Mouse (Mus musculus) adrenal gland, postnatal 10 days (tissue): ENCODE data around the gene D17H6S53E. TPM values are rescaled to one million over a fixed set of nuclear protein-coding genes. Genes with fewer than 3 reads are reported as not detected.

Source experiments
- DNase-seq: peaks from one replicate; pipeline ENCODE4 v3.0.0; 2021; ENCODE audit warnings: mixed read lengths
- total RNA-seq, 2 experiments: library from RNA; stranded (reverse); gene quantifications; 2 replicates each; pipeline ENCODE4 v1.2.3; 2021

Gene D17H6S53E
- total RNA-seq, 2 experiments from 2014 or later = 26.0 to 28.5 TPM

DNA sequence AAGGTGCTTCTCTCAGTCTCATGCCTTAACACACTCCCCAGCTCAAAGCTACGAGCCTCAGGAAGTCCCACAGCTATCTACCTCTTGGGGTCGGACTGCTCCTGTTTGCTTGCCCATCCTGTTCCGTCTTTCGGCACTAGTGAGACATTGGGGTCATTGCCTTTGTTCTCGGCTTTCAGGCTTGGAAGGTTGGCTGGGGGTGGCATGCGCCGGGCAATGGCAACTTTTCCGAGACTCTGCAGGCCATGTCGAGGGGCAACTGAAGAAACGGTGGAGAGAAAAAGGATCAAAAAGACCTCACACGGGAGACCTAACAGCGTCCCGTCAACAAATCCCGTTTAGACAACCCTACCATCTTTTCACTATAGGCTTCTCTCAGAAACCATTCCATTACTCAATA is 35.9 kb downstream of the D17H6S53E start:
- DNase-seq = no peak

DNA sequence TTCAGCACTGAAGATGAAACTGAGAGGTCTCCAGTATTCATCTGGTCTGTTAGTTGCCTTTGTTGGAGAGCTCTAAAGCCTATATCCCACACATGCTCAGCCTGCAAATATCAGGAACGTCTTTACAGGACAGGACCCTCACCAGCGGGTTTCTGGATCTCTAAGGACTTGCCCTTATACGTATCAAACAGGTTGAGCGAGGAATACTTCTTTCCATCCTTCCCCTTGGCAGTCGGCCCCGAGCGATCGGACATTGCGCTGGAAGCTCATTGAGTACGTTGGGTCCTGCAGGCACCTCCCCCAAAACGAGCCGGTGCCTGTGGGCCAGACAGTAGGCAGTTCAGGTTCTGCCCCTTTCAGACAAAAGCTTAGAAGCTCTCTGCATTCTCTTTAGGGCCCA is 36.6 kb downstream of the D17H6S53E start:
- peak; percentile 62 for DNase-seq

DNA sequence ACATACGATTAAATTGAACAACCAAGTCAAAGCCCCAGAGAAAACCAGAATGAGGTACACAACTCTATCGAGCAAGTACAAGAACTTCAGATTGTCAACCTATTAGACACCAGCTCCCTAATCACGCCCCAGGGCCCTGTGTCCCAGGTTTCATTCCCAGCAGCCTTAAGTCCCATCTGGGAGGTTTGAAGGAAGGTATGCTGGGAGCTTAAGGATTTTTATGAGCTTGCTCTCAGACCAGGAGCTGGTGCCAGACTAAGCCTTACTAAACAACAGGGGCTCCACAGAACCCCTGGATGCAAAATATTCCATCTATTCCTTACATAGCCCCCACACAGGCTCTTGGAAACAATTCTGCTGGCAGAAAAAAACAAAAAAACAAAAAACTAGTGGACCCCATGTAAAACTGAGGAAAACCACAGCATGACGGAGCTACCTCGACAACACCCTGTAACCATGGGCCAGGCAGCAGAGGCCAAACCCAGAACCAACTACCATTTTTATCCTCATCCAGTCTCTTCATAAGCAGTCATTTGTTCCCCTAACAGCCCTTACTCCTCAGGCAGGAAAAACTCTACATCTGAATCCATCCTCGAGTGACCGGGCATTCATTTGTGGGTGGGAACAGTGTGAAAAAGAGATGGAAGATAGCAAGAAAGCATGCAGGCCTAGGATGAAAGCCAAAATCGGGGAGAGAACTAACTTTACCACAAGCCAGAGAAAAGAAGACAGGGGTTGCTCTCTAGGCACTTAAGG is 37.3 kb downstream of the D17H6S53E start:
- no peak for DNase-seq

DNA sequence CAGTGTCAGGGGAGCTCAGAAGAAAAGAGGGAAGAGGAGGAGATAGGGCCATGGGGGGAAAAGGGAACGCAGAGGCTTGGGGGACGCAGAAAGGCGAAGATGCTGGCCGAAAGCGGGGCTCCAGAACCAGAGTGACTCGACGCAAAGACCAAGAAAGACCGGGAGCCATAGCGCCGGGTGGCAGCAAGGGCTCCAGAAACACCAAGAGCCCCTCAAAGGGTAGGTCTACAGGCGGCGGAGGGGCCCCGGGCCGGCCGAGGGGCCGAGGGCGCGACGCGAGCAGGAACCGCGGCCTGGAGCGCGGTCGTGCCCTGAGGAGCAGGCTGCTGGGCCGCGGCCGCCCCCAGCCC is 38.0 kb downstream of the D17H6S53E start:
- no peak for DNase-seq

DNA sequence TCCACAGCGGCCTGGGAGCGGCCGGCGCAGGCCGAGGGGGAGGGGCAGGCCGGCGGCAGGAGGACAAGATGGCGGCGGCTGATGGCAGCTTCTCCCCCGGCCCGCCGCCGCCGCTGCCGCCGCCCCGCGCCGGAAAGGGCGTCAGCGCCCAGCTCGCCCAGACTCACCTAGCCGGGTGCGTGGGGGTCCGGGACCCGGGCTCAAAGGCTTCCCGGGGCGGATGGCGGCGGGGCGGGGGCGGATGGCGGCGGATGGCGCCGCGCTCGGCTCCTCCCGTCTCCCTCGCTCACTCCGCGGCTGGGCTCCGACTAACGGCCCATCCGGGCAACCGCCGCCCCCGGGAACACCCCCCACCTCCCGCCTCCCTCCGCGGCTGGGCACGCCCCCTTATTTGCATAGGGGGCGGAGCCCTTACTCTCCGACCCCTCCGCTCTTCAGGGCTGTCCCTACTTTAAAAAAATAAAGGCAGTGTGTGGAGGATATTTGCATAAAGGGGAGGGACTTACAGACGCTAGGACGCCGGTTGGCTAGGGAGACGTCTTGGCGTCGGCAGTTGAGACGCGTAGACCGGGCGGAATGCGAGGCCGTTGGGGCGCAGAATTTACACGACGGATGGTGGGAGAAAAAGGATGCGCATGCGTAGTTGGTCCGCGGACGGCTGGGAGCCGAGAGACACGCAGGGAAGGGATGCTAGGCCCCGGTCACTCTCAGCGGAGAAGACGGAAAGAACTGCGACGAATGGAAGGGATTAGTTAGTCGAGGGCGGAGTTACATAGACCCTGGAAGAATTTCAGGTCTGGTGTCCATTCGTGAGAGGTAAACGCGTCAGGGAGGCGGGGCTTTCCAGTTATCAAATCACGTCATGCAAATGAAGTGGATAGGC is 38.6 kb downstream of the D17H6S53E start, which contains the start of gene Prrc2a:
Prrc2a (minus strand) TSS at position 330 of the 883 bp plus-strand sequence.
- DNase-seq = peak; percentile 98

DNA sequence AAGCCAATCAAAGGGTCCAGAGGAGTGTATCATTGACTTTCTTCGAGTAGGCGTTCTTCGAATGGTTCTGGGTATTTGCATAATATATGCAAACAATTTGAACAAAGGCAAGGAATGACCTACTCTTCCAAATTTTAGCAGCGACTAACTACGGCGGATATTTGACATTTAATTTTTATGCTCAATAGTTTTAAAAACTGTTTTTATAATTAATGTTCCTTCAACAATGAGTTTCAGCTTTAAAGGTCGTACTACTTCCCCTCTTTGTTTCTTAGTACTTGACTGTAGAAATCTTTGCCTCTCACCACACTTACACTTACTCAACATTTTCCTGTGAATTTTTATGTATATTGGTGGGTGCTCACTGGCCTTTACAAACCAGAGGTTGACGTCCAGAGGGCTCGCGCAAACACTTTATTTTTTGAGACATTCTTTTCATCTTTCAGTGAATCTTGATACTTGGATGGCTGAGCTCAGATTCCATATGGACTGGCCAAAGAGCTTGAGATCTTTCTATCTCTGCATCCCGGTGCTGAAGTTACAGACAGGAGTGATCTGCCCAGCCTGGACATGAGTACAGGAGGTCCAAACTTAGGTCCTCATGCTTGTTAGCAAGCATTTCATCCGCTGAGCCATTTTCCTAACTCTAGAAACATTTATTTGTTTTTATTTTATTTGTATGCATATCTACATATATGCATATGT is 39.4 kb downstream of the D17H6S53E start:
- DNase-seq = no peak

DNA sequence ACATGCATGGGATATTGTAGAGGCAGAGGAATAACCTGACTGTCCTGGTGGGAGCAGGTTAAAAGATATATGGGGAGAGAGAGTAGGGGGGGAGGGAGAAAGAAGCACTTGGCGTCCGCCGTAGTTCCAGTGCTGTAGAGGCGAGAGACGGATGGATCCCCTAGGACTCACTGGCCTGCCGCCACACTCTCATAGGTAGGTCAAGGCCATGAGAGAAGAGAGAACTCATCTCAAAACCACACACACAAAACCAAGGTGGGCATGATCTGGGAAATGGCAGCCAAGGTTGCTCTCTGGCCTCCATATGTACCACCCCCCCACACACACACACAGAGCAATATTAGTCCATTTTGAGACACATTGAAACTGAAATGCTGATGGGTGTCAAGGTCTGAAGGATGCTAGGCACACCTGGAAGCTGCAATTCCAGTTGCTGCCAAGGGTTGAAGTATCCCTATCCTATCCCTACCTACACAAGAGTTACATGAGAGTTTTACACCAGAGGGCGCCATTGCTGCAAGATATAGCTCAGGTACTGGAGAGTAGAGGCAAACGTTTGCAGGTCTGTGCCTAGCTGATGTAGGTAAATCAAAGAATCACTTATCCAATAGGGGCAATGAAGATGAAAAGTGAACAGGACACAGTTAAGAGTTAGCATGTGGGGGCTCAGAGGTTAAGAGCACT is 40.3 kb downstream of the D17H6S53E start:
- peak; percentile 69 for DNase-seq

DNA sequence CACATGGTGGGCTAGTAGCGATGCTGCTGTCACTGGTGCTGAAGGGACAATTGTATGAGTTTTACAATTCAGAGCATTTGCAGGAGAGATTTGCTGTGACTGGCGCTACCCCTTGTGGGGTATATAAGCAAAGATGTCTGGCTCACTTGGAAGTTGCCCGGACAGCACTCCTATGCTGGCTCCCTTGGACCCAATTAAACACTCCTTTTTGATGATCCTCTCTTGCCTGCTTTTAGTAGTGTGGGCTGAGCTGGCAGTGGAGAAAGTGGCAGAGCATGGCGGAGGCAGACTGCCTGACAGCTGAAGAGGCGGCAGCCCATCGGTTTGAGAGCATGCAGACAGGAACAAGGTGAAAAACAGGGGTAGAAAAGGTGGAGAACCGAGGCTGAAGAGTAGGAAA is 41.6 kb downstream of the D17H6S53E start:
- no peak for DNase-seq

DNA sequence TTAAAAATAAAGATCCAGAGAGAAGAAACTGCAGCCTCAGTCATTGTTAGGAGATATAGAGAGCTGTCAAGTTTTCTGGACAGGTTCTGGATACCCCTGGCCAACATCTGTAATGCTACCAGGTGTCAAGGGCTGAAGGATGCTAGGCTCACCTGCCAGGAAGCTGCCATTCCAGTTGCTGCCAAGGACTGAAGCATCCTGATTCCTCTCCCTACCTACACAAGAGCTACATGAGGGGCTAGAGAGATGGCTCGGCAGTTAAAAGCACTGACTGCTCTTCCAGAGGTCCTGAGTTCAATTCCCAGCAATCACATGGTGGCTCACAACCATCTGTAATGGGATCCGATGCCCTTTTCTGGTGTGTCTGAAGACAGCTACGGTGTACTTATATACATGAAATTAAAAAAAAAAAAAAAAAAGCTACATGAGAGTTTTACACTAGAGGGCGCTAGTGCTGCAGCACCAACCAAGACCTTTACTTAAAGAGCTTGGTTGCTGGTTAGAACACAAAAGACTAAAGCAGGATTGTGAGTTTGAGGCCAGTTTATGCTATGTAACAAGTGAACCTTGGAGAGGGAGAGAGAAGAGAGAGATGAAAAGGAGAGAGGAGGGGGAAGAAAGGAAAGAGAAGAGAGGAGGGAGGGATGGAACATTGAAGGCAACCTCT is 42.5 kb downstream of the D17H6S53E start:
- DNase-seq = no peak

DNA sequence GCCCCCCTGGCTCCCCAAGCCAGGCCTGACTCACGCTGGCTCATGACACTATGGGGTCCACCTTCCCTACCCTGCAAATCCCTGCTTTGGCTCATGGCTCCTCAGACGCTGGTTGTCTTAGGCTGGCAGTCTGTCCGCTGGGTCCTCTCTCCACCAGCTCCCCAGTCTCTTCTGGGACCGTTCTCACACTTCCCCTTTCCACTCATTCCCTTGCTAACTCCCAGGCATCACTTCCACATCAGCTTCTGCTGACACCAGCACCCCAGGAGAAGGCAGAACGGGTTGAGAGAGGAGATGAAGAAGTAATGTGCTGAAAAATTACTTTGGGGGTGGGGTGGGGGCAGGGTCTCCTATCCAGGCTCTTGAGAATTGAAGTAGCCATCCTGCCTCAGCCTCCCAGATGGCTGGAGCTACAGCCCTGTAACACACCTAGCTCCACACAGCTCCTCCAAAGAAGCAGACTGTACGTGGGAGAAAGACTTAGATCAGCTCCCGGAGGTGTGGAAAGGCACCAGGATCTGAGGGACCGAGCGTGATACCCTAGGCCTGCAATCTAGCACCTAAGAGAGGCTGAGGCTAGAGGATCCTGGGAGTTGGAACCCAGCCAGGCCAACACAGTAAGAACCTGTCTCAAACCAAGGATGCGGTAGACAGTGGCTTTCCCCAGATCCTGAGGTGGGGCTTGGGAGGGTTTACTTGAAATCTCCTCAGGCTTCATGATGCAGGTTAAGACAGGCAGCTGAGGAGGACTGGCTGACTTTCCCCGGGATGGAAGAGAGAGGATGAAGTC is 46.5 kb downstream of the D17H6S53E start:
- no peak for DNase-seq

DNA sequence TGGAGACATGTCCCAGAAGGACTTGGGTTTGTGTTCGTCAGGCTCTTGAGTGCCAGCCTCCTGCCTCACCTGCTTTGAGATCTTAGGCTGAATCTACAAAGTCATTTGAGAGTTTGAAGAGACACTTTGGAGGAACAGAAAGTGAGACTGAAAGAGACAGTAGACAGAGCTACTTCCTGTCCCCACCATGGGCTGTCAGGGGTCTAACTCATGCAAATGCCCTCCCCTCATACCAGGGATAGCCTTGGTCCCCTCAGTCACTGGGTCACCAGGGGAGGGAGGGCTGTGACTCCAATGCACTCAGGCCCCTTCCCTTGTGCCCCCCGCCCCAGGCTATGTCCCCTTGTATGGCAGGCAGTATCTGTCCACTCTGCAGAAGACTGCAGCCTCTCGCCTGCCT is 47.2 kb downstream of the D17H6S53E start:
- no peak for DNase-seq

DNA sequence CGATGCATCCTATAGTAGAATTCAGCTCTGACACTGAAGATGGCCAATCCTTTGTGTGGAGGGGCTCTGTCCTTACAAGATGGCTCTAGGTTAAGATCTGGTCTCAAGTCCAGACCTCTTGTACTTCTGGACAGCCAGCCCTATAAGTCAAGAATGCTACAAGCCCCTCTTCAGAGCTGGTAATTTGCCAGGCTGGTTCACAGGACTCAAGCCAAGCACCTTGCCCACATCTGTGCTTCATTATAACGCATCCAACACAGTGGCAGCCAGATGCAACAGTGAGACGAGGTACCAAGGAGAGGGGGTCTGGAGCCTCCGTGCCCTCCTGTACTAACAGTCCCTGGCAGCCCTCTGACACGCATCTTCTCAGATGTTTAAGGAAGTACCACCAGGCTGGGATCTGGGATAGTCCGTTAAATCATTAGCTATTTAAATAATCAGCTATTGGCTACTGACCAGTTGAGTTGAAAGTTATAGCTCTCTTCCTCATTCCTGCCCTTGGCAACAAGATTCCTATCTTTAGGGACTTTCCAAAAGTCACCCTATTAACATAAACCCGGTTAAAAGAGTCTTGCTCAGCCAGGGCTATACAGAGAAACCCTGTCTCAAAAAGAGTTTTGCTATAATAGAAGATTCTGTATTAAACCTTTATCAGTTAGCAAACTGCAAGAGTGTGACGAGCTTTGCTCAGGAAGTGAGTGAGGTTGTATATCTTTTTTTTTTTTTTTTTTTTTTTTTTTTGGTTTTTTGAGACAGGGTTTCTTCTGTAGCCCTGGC is 48.2 kb downstream of the D17H6S53E start:
- no peak for DNase-seq

DNA sequence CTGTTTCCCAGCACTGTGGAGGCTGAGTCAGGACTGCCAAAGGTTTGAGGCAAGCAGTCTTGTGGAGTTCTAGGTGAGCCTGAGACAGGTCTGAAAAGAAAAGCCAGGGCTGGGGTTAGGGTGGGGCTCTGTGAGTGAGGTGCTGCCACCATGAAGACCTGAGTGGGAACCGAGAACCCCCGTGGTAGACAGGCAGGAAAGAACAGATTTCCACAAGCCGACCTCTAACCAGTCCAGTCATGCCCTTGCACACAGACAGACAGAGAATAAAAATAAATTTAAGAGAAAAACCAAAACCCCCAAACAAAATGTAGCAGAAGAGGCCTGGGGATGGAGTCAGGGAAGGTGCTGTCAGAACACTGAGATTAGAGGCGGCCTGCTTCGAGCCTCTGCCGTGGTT is 49.2 kb downstream of the D17H6S53E start:
- DNase-seq = no peak

DNA sequence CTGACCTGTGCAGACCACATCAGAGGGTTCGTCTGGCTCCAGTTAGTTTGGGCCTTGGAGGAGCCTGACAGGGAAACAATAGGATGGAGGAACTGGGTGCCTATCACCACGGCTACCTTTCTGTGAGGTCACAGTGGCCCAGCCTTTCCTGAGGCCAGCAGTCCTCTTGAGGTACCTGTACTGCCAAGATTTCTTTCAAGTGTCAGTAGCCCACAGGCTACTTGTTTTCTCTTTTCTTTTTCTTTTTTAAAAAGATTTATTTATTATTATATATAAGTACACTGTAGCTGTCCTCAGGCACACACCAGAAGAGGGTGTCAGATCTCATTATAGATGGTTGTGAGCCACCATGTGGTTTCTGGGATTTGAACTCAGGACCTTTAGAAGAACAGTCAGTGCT is 49.8 kb downstream of the D17H6S53E start, which contains the start of gene Aif1:
Aif1 (minus strand) TSS at position 101 of the 400 bp plus-strand sequence.
- no peak for DNase-seq

Other genes starting within 250 kb of the D17H6S53E start
- gene Zbtb12, start 246.9 kb upstream of the D17H6S53E start, total RNA-seq = 10 to 100 TPM; 13.5 to 17.8 TPM
- under 1 TPM in 1 of 2 experiments, not detected in 1; 0.21 TPM for gene Gm20547, start 244.3 kb upstream of the D17H6S53E start, total RNA-seq
- 10 to 100 TPM; 41.1 TPM for gene C2, start 228.1 kb upstream of the D17H6S53E start, total RNA-seq
- 100 to 1,000 TPM; 113 to 137 TPM for gene Ehmt2, start 227.9 kb upstream of the D17H6S53E start, total RNA-seq
- 1 to 10 TPM in 1 of 2 experiments, under 1 TPM in 1; 1.00 to 1.2 TPM for gene Slc44a4, start 211.9 kb upstream of the D17H6S53E start, total RNA-seq
- 10 to 100 TPM; 18.6 to 24.2 TPM for gene Neu1, start 195.1 kb upstream of the D17H6S53E start, total RNA-seq
- gene Hspa1b, start 167.1 kb upstream of the D17H6S53E start, total RNA-seq = 10 to 100 TPM; 16.4 to 32.9 TPM
- gene Gm20481, start 156.5 kb upstream of the D17H6S53E start, total RNA-seq = not detected
- 10 to 100 TPM in 1 of 2 experiments, 1 to 10 TPM in 1; 7.3 to 13.6 TPM for gene Hspa1a, start 154.2 kb upstream of the D17H6S53E start, total RNA-seq
- gene Hspa1l, start 153.7 kb upstream of the D17H6S53E start, total RNA-seq = 1 to 10 TPM in 1 of 2 experiments, under 1 TPM in 1; 0.75 to 1.4 TPM
- gene Lsm2, start 144.5 kb upstream of the D17H6S53E start, total RNA-seq = 10 to 100 TPM; 39.0 to 42.8 TPM
- 10 to 100 TPM; 56.5 to 63.0 TPM for gene Vars, start 125.4 kb upstream of the D17H6S53E start, total RNA-seq
- gene Vwa7, start 109.8 kb upstream of the D17H6S53E start, total RNA-seq = 1 to 10 TPM in 1 of 2 experiments, under 1 TPM in 1; 0.72 to 1.5 TPM
- gene Sapcd1, start 98.4 kb upstream of the D17H6S53E start, total RNA-seq = 1 to 10 TPM; 1.1 to 1.6 TPM
- gene Msh5, start 79.6 kb upstream of the D17H6S53E start, total RNA-seq = 1 to 10 TPM; 2.3 to 5.0 TPM
- 100 to 1,000 TPM in 1 of 2 experiments, 10 to 100 TPM in 1; 95.6 to 105 TPM for gene Clic1, start 76.4 kb upstream of the D17H6S53E start, total RNA-seq
- 10 to 100 TPM; 35.2 to 51.7 TPM for gene Ddah2, start 67.3 kb upstream of the D17H6S53E start, total RNA-seq
- gene Ly6g6c, start 61.0 kb upstream of the D17H6S53E start, total RNA-seq = not detected
- under 1 TPM; 0.24 to 0.30 TPM for gene Mpig6b, start 60.2 kb upstream of the D17H6S53E start, total RNA-seq
- under 1 TPM in 1 of 2 experiments, not detected in 1; 0.27 TPM for gene Ly6g6e, start 49.5 kb upstream of the D17H6S53E start, total RNA-seq
- gene Ly6g6d, start 48.3 kb upstream of the D17H6S53E start, total RNA-seq = 1 to 10 TPM; 1.1 to 2.2 TPM
- gene Ly6g6f, start 40.8 kb upstream of the D17H6S53E start, total RNA-seq = under 1 TPM in 1 of 2 experiments, not detected in 1; 0.48 TPM
- 10 to 100 TPM; 77.2 to 91.4 TPM for gene Abhd16a, start 37.1 kb upstream of the D17H6S53E start, total RNA-seq
- not detected for gene Ly6g5c, start 18.1 kb upstream of the D17H6S53E start, total RNA-seq
- gene Ly6g5b, start 10.9 kb upstream of the D17H6S53E start, total RNA-seq = under 1 TPM; 0.30 to 0.91 TPM
- gene Gpank1, start 4.9 kb upstream of the D17H6S53E start, total RNA-seq = 10 to 100 TPM; 10.8 to 11.4 TPM
- 100 to 1,000 TPM; 198 to 200 TPM for gene Csnk2b, start 4.3 kb upstream of the D17H6S53E start, total RNA-seq
- 100 to 1,000 TPM in 1 of 2 experiments, 10 to 100 TPM in 1; 44.8 to 115 TPM for gene Apom, start 5.7 kb downstream of the D17H6S53E start, total RNA-seq
- gene Bag6, start 8.8 kb downstream of the D17H6S53E start, total RNA-seq = 100 to 1,000 TPM; 300 to 349 TPM
- gene Prrc2a, start 38.5 kb downstream of the D17H6S53E start, total RNA-seq = 100 to 1,000 TPM; 182 to 212 TPM
- 1 to 10 TPM; 6.6 to 6.8 TPM for gene Aif1, start 49.7 kb downstream of the D17H6S53E start, total RNA-seq
- gene Lst1, start 62.1 kb downstream of the D17H6S53E start, total RNA-seq = 10 to 100 TPM in 1 of 2 experiments, 1 to 10 TPM in 1; 10.0 to 10.5 TPM
- 10 to 100 TPM; 11.5 to 12.6 TPM for gene Ltb, start 68.1 kb downstream of the D17H6S53E start, total RNA-seq
- 1 to 10 TPM; 1.3 to 1.4 TPM for gene Tnf, start 75.6 kb downstream of the D17H6S53E start, total RNA-seq
- under 1 TPM; 0.81 to 0.97 TPM for gene Lta, start 79.0 kb downstream of the D17H6S53E start, total RNA-seq
- 1 to 10 TPM in 1 of 2 experiments, not detected in 1; 1.3 TPM for gene Gm16181, start 94.5 kb downstream of the D17H6S53E start, total RNA-seq
- 1 to 10 TPM; 5.6 to 9.4 TPM for gene Atp6v1g2, start 107.3 kb downstream of the D17H6S53E start, total RNA-seq
- 10 to 100 TPM; 17.3 to 17.5 TPM for gene Nfkbil1, start 109.4 kb downstream of the D17H6S53E start, total RNA-seq
- 100 to 1,000 TPM; 189 to 235 TPM for gene Ddx39b, start 115.4 kb downstream of the D17H6S53E start, total RNA-seq
- gene H2-D1, start 136.4 kb downstream of the D17H6S53E start, total RNA-seq = 100 to 1,000 TPM; 105 to 116 TPM
- 1 to 10 TPM; 1.4 to 1.5 TPM for gene H2-Q1, start 194.0 kb downstream of the D17H6S53E start, total RNA-seq
- gene H2-Q2, start 215.9 kb downstream of the D17H6S53E start, total RNA-seq = 1 to 10 TPM in 1 of 2 experiments, under 1 TPM in 1; 0.70 to 1.4 TPM